ENCODE assay signal across 9 mouse cellular contexts in genomic region chr5:28209549-28210431, GRCm38 (mm10). TPM values are rescaled to one million over a fixed set of nuclear protein-coding genes. Genes with fewer than 3 reads are reported as not detected.
DNase-seq lines count a peak whose midpoint lies in the region; ATAC-seq and TF ChIP-seq lines count a peak whose summit lies in the region.
"Had no signal": no experiment of that assay in that cellular context is flagged by ENCODE, and none has a peak within 500 bp of the region (broad histone marks: within the 10 kb centered on the region; RNA-seq: fewer than 3 reads in every experiment).

No protein-coding gene starts in this region.

- H3K27ac ChIP-seq in heart, embryonic 16.5 days (ENCODE audit: low read length) = no peak overlapping the region
- no peak overlapping the region for H3K27ac ChIP-seq in liver, embryonic 15.5 days (replicated peaks)
- H3K27ac ChIP-seq in stomach, postnatal 0 days (replicated peaks) = no peak overlapping the region

- H3K9ac ChIP-seq in heart, embryonic 16.5 days (ENCODE audit: low read length) = no peak overlapping the region
- no peak overlapping the region for H3K9ac ChIP-seq in liver, embryonic 15.5 days
- no peak overlapping the region for H3K9ac ChIP-seq in stomach, postnatal 0 days (ENCODE audit: low read length)

- peaks cover 75% of the 10 kb centered on the region for H3K27me3 ChIP-seq in heart, embryonic 16.5 days (ENCODE audit: control insufficient read depth, insufficient read depth, low read length)
- H3K27me3 ChIP-seq in liver, embryonic 15.5 days = peaks cover 88% of the 10 kb centered on the region
- peaks cover 18% of the 10 kb centered on the region for H3K27me3 ChIP-seq in stomach, postnatal 0 days (ENCODE audit: control insufficient read depth, insufficient read depth, low read length)

- peak overlapping the region; percentile 64 for H3K4me2 ChIP-seq in heart, embryonic 16.5 days (ENCODE audit: low read depth, low read length)
- H3K4me2 ChIP-seq in liver, embryonic 15.5 days = peak overlapping the region; percentile 42
- H3K4me2 ChIP-seq in stomach, postnatal 0 days (replicated peaks; ENCODE audit: low read depth) = peak overlapping the region; percentile 44

- ATAC-seq in heart, embryonic 16.5 days (replicated peaks; ENCODE audit: extremely low read depth, insufficient read depth, low FRiP score) = no peak
- no peak for ATAC-seq in liver, embryonic 15.5 days (ENCODE audit: insufficient read depth)
- ATAC-seq in stomach, postnatal 0 days (ENCODE audit: low FRiP score, low TSS enrichment) = 0 out of 2 replicates have a peak, but pooled peaks have one; percentile 59

- peak overlapping the region; percentile 49 for H3K4me3 ChIP-seq in heart, embryonic 16.5 days (ENCODE audit: low read length)
- H3K4me3 ChIP-seq in liver, embryonic 15.5 days (replicated peaks) = peak overlapping the region; percentile 23; the same call in 1 of the 2 replicates
- H3K4me3 ChIP-seq in stomach, postnatal 0 days (ENCODE audit: low read depth, low read length) = peak overlapping the region; percentile 33

- H3K4me1 ChIP-seq in heart, embryonic 16.5 days (ENCODE audit: control insufficient read depth, insufficient read depth, low read length) = peaks cover 2% of the 10 kb centered on the region; the same call in 1 of the 2 replicates
- H3K4me1 ChIP-seq in liver, embryonic 15.5 days (replicated peaks) = 0 out of 2 replicates have a peak, but pooled peaks cover 3% of the 10 kb centered on the region
- no peaks in the 10 kb centered on the region for H3K4me1 ChIP-seq in stomach, postnatal 0 days (replicated peaks; ENCODE audit: control insufficient read depth, insufficient read depth)

- H3K36me3 ChIP-seq in heart, embryonic 16.5 days (ENCODE audit: control insufficient read depth, insufficient read depth) = no peaks in the 10 kb centered on the region
- H3K36me3 ChIP-seq in liver, embryonic 15.5 days (replicated peaks) = no peaks in the 10 kb centered on the region
- H3K36me3 ChIP-seq in stomach, postnatal 0 days (ENCODE audit: control insufficient read depth, insufficient read depth, low read length) = no peaks in the 10 kb centered on the region

- under 1% methylated on average over 80 of the region's 80 CpGs for WGBS in heart, embryonic 16.5 days
- 1% methylated on average over 80 of the region's 80 CpGs for WGBS in liver, embryonic 15.5 days (ENCODE audit: insufficient replicate concordance)
- under 1% methylated on average over 75 of the region's 80 CpGs for WGBS in stomach, postnatal 0 days

- no peak for DNase-seq in heart, adult 18-20 months
- peak; percentile 67 for DNase-seq in embryo, embryonic 10 days (ENCODE audit: low spot score)
- peak; percentile 5 for DNase-seq in induced T-regulatory cell, adult 2 months (ENCODE audit: low read depth)
- DNase-seq in stomach, postnatal 0 days (ENCODE audit: low spot score) = peak; percentile 39
- DNase-seq in Muller cell, postnatal 12 days (ENCODE audit: inconsistent ontology term) = no peak
- DNase-seq in lung, postnatal 4 days = no peak

- no peak for TF ChIP-seq CTCF in stomach, postnatal 0 days (IDR thresholded peaks at IDR 0.05; ENCODE audit: low read depth)

- no peaks in the 10 kb centered on the region for H3K9me3 ChIP-seq in heart, embryonic 16.5 days (replicated peaks; ENCODE audit: control insufficient read depth, low read length)
- H3K9me3 ChIP-seq in liver, embryonic 15.5 days (replicated peaks) = no peaks in the 10 kb centered on the region
- H3K9me3 ChIP-seq in stomach, postnatal 0 days (ENCODE audit: control insufficient read depth, low read length) = no peaks in the 10 kb centered on the region

- TF ChIP-seq EP300 in stomach, postnatal 0 days (optimal IDR thresholded peaks at IDR 0.05) = no peak

RNA-seq across cellular contexts. Expression of gene Cnpy1, which starts 35.8 kb away (rescaled TPM):
- not detected in 2 replicates for polyA plus RNA-seq in heart, embryonic 16.5 days (2015; fragmentation: Nextera tagmentation; extraction: Ambion mirVana)
- not detected for total RNA-seq in heart, adult 18-20 months (2021)
- polyA plus RNA-seq in liver, embryonic 15.5 days (2015; fragmentation: Nextera tagmentation; extraction: Ambion mirVana) = 0.07 TPM in 1 of 2 replicates, not detected in the other
- polyA plus RNA-seq in stomach, postnatal 0 days (2015; fragmentation: Nextera tagmentation; extraction: Ambion mirVana) = 0.08 and 0.21 TPM in 2 replicates
- total RNA-seq: MEL had no signal

RNA-seq across cellular contexts. Expression of gene En2, which starts 44.3 kb away (rescaled TPM):
- not detected in 2 replicates for polyA plus RNA-seq in heart, embryonic 16.5 days (2015; fragmentation: Nextera tagmentation; extraction: Ambion mirVana)
- total RNA-seq in heart, adult 18-20 months (2021) = under 1 TPM in 1 of 2 experiments, not detected in 1; 0.08 TPM
- polyA plus RNA-seq in liver, embryonic 15.5 days (2015; fragmentation: Nextera tagmentation; extraction: Ambion mirVana) = not detected in 2 replicates
- polyA plus RNA-seq in stomach, postnatal 0 days (2015; fragmentation: Nextera tagmentation; extraction: Ambion mirVana) = not detected in 2 replicates
- total RNA-seq: MEL had no signal

Comparison
In these comparisons a context has a peak if more than half of its experiments do, and no peak if none do; other contexts are left out.
1. DNase-seq: peak in embryo, embryonic 10 days (single experiment), induced T-regulatory cell, adult 2 months (single experiment) and stomach, postnatal 0 days (single experiment); none in heart, adult 18-20 months (0 of 2), Muller cell, postnatal 12 days (single experiment) and lung, postnatal 4 days (0 of 2).
2. Peak in every context shown above with its lines, with median percentiles within 50 percentile points of each other: H3K4me2 ChIP-seq and H3K4me3 ChIP-seq.